Mouse (Mus musculus): Measurements from ENCODE around the gene Nkiras2.
"Not testable (repeated sequence)": the region's sequence is repeated elsewhere in the genome, so short reads cannot be mapped to it uniquely, and the experiment has no call there.

Gene Nkiras2

DNA sequence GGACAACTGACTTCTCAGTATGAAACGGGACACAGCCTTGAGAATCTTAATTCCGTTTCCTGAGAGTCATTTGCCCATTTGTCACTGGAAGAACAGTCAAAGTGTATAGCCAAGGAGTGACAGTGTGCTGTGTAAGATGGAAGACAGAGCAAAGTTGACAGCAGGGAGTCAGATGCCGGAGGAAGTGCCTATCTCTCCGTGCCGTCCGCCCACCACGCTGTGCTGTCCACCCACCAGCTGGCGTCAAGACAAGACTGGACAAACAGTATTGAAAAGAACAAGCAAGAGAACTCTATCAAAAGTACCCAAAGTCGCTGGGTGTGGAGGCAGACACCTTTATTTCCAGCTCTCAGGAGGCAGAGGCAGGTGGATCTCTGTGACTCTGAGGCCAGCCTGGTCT is 15.9 kb upstream of the Nkiras2 start:
- DNase-seq = no peak

DNA sequence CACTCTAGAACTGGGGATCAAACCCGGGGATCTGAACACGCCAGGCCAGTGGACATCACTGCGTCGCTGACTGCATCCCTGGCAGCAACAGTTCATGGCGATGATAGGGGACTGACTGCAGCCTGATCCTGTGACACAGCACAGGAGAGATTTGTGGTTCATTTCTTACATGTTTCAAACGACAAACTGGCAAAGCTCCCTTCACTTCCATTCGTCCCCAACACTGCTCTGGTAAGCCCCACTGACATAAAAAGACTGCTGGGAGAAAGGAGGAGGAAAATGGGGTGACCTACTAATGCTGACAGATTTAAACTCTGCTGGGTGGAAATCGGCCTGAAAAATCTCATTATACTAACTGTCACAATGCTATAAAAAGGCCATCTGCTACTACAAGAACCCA is 15.2 kb upstream of the Nkiras2 start:
- no peak for DNase-seq

- DNase-seq = no peak
Measured at GRCm38 (mm10) chr11:100604321-100605005, 14.6 kb upstream of the Nkiras2 start.

DNA sequence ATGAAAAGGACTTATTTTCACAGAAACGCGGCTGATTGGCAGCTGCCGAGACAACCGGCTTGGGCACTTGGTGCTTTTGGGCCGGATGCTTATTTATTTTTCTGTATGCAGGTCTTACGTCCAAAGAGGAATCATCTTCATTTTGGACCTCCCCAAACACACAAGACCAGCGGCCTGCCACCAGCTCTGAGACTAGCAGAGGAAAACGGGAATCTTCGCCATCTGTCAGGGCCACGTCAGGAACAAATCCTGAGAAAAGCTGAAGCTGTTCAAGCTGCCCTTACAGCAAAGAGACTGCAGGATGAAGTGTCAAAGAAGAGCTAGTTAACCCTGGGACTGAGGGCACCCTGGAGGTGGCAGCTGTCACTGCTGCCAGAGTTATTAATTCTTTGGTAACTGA is 13.6 kb upstream of the Nkiras2 start:
- no peak for DNase-seq

GRCm38 (mm10) chr11:100607121-100607520 is 11.9 kb upstream of the Nkiras2 start:
- no peak for DNase-seq

DNA sequence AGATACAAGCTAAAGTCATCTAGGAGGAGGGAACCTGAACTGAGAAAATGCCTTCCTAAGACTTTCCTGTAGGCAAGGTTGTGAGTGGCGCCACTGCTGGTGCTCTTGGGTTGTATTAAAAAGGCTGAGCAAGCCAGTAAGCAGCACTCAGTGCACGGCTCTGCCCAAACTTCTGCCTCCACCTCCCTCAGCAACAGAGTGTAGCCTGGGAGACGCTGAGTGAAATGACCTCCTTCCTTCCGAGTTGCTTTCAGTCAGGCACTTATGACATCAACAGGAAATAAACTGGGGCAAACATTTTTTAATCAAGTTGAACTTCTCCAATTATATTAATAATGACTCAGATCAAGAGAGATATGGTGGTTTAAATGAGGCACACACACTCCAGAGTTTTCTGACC is 10.2 kb upstream of the Nkiras2 start:
- no peak for DNase-seq

DNA sequence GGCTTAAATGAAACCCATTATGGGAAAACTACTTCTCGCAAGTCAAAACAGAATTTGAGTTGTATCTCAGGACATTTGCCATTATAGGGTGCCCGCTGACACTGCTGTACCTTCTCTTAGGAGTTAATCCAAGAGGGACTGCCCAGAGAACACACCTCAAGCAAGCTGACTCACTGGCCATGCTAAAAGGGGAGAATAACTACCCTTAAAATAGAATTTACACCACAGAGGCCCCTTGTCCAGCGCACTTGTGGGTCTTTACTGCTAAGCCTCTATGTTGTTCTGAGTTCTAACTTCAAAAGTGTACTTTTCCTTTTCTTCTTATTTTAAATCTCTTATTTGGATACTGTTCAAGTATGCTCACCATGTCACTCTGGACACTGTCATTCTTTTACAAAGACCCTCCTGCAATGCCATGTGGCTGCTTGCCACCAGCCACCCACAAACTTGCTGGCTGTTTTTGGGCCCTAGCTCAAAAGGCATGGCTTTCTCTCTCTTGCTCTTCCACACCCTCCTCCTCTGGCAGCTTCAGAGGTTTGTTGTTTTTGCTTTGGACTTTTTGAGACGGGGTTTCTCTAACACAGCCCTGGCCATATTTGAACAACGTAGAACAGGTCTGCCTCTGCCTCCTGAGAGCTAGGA is 9.6 kb upstream of the Nkiras2 start:
- no peak for DNase-seq

- no peak for DNase-seq
Measured at GRCm38 (mm10) chr11:100609997-100610680, 8.9 kb upstream of the Nkiras2 start.

GRCm38 (mm10) chr11:100611627-100612026 is 7.4 kb upstream of the Nkiras2 start:
- no peak for DNase-seq

- DNase-seq = no peak
Measured at GRCm38 (mm10) chr11:100613241-100613640, 5.8 kb upstream of the Nkiras2 start.

- DNase-seq = no peak
Measured at GRCm38 (mm10) chr11:100616332-100616731, 2.7 kb upstream of the Nkiras2 start.

DNA sequence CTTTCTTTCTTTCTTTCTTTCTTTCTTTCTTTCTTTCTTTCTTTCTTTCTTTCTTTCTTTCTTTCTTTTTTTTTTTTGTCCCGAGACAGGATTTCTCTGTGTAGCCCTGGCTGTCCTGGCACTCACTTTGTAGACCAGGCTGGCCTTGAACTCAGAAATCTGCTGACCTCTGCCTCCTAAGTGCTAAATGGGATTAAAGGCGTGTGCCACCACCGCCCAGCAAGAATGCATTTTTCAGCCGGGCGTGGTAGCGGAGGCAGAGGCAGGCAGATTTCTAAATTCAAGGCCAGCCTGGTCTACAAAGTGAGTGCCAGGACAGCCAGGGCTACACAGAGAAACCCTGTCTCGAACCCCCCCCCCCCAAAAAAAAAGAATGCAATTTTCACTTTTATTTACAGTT is 2.2 kb upstream of the Nkiras2 start:
- DNase-seq = not testable (repeated sequence)

DNA sequence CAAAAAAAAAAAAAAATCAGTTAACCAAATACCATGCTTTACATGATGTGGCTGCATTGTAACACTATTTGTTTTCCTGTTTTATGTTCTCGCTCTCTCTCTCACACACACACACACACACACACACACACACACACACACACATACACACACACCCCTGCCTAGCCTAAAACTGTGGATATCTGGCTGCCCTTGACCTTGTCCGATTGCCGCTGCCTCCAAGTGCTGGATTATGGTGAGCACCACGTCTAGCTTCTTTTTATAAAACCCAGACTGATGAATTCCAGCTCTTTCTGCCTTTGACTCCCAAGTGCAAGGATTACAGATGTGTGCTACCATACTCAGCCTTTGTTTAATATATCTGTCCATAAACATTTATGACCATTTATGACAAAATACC is 1.6 kb upstream of the Nkiras2 start:
- DNase-seq = no peak

DNA sequence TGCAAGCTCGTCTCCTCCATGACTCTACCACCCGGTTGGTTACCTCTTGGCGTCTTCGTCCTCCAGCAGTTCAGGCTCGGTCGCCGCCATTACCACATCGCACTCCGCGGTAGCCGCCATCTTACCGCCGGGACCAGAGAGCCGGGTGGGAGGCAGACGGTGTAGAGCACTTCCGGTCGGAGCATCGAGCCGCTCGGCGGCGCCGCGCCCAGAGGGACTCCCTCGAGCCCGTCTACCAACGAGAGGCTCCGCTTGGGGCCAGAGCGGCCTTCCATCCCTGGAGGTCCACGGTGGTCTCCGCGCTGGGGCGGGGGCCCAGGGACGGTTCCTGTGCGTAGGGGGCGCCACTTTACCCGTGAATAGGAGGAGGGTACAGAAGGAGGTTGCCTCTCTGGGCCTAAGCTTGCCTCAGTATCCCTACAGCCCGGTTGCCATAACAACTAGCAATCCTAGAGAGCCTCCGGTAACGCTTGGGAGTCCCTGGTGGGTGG is 486 bp downstream of the Nkiras2 start:
- DNase-seq = peak; percentile 97

GRCm38 (mm10) chr11:100619982-100620381 is 938 bp downstream of the Nkiras2 start, which contains the start of gene Dnajc7:
Gene Dnajc7 (minus strand): TSS chr11:100620168.
- peak; percentile 67 for DNase-seq

GRCm38 (mm10) chr11:100622714-100623113 is 3.7 kb downstream of the Nkiras2 start:
- peak; percentile 95 for DNase-seq

GRCm38 (mm10) chr11:100623867-100624266 is 4.8 kb downstream of the Nkiras2 start:
- no peak for DNase-seq

DNA sequence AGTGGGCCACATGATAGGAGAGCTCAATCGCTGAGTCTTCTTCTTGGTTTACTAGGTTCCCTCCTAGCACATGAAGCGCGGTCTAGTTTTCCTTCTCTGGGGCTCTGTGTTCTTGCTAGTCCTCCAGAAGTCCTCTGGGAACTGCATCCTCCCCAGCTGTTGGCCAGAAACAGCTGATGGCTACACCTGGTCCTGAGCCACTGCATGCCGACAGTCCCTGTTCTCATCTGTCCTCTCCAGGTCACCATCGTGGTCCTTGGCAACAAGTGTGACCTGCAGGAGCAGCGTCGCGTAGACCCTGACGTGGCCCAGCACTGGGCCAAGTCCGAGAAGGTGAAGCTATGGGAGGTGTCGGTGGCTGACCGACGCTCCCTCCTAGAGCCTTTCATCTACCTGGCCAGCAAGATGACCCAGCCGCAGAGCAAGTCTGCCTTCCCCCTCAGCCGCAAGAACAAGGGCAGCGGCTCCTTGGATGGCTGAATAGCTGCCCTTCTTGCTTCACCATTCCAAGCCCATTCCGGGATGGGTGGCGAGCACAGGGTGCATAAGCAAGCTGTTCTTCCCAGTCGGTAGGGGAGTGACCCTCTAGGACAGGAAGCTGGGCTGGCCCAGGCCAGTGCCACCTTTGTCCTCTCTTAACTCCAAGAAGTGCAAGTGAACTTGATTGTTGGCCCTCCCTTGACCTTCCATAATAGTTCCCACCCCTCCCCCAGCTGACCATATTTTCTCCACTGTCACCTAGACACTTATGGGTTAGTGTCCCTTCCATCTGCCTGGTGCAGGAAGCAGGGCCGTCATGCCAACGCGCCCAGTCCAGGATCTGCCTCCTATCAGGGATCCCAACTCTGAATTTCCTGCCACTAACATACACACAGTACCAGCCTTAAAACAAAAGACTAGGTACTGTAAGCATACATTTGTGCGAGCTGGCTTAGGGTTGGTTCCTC is 7.0 kb downstream of the Nkiras2 start:
- DNase-seq = no peak

GRCm38 (mm10) chr11:100626701-100627195 is 7.7 kb downstream of the Nkiras2 start:
- DNase-seq = peak; percentile 87

GRCm38 (mm10) chr11:100628056-100628455 is 9.0 kb downstream of the Nkiras2 start:
- DNase-seq = no peak

DNA sequence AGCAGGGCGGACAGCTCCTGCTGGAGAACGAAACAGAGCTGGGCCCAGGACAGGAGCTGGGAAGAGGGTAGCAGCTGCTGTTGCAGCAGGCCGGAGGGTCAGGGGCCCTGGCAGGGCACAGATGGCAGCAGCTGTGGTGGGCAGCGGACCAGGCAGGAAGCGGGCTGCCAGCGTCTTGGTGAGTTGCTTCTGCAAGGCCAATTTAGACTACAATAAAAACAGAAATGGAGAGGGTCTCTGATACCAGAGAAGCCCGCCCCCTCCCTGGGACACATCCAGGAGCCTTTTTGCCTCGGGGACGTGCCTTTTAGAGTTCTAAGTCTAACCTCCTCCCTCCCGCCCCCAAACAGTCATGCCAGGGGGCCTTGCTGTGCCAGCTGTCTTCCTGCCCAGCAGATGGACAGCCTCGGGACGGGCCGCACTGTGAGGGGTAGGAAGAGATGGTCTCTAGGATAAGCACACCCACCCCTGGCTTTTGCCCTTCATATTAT is 9.9 kb downstream of the Nkiras2 start:
- no peak for DNase-seq

DNA sequence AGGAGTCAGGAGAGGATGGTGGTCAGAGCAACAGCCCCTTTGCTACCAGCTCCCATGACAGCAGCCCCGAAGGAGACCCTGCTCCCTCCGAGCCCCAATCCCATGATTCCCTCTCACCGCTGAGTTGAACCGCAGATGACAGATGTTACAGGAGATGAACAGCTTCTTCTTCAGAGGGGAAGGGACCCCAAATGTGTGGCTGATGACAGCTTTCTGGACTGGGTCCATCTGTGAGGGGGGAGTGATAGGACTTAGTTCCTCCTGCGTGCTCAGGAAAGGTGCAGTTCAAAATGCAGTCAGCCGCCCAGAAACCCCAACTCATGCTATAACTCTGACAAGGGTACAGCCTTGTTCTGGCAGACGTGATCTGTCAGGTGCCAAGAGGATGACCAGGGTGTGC is 15.5 kb downstream of the Nkiras2 start:
- no peak for DNase-seq
